Mouse (Mus musculus): ENCODE measurements around the gene Fam216a. TPM values are rescaled to one million over a fixed set of nuclear protein-coding genes. Genes with fewer than 3 reads are reported as not detected.
"Not testable (repeated sequence)": the region's sequence is repeated elsewhere in the genome, so short reads cannot be mapped to it uniquely, and the experiment has no call there.

Fam216a gene
- polyA plus RNA-seq, 1 experiment from 2014 or later: 61.2 TPM

GRCm38 (mm10) chr5:122320205-122320781, 51.9 kb downstream of the Fam216a start:
- H3K4me1 ChIP-seq (replicated peaks; ENCODE audit: control insufficient read depth, insufficient read depth, low read length): no peaks in the 10 kb centered on the region; the same call in 1 of the 2 replicates
- no peak overlapping the region for H3K4me2 ChIP-seq (ENCODE audit: low read length)
- no peak overlapping the region for H3K9ac ChIP-seq (ENCODE audit: low read length)
- H3K27me3 ChIP-seq (replicated peaks; ENCODE audit: control insufficient read depth, insufficient read depth, low read length): no peaks in the 10 kb centered on the region
- no peak overlapping the region for H3K27ac ChIP-seq (ENCODE audit: low read depth)
- DNase-seq (ENCODE audit: low spot score): no peak
- no peak for ATAC-seq (replicated peaks; ENCODE audit: low FRiP score, low TSS enrichment, low read depth)
- no peaks in the 10 kb centered on the region for H3K9me3 ChIP-seq (ENCODE audit: control insufficient read depth, low read length)
- peaks cover 48% of the 10 kb centered on the region for H3K36me3 ChIP-seq (ENCODE audit: control insufficient read depth, insufficient read depth, low read length)
- 42% methylated on average over 12 of the region's 12 CpGs for WGBS
- no peak overlapping the region for H3K4me3 ChIP-seq (ENCODE audit: low read depth, low read length)

- no peak overlapping the region for H3K9ac ChIP-seq (ENCODE audit: low read length)
- peaks cover 50% of the 10 kb centered on the region for H3K36me3 ChIP-seq (ENCODE audit: control insufficient read depth, insufficient read depth, low read length)
- no peak overlapping the region for H3K4me3 ChIP-seq (ENCODE audit: low read depth, low read length)
- DNase-seq (ENCODE audit: low spot score): no peak
- H3K27me3 ChIP-seq (replicated peaks; ENCODE audit: control insufficient read depth, insufficient read depth, low read length): no peaks in the 10 kb centered on the region
- 73% methylated on average over 14 of the region's 14 CpGs for WGBS
- H3K9me3 ChIP-seq (ENCODE audit: control insufficient read depth, low read length): no peaks in the 10 kb centered on the region
- H3K4me1 ChIP-seq (replicated peaks; ENCODE audit: control insufficient read depth, insufficient read depth, low read length): no peaks in the 10 kb centered on the region; the same call in 1 of the 2 replicates
- no peak overlapping the region for H3K4me2 ChIP-seq (ENCODE audit: low read length)
- no peak overlapping the region for H3K27ac ChIP-seq (ENCODE audit: low read depth)
- no peak for ATAC-seq (replicated peaks; ENCODE audit: low FRiP score, low TSS enrichment, low read depth)
Observed at GRCm38 (mm10) chr5:122319474-122320204, 52.5 kb downstream of the Fam216a start.

- not testable (repeated sequence) for H3K4me1 ChIP-seq (replicated peaks; ENCODE audit: control insufficient read depth, insufficient read depth, low read length); ATAC-seq (replicated peaks; ENCODE audit: low FRiP score, low TSS enrichment, low read depth); H3K27me3 ChIP-seq (replicated peaks; ENCODE audit: control insufficient read depth, insufficient read depth, low read length); DNase-seq (ENCODE audit: low spot score); H3K9ac ChIP-seq (ENCODE audit: low read length); H3K27ac ChIP-seq (ENCODE audit: low read depth); H3K4me2 ChIP-seq (ENCODE audit: low read length); H3K4me3 ChIP-seq (ENCODE audit: low read depth, low read length); H3K9me3 ChIP-seq (ENCODE audit: control insufficient read depth, low read length)
- WGBS: 79% methylated on average over 3 of the region's 3 CpGs
- H3K36me3 ChIP-seq (ENCODE audit: control insufficient read depth, insufficient read depth, low read length): peaks cover 49% of the 10 kb centered on the region
Observed at GRCm38 (mm10) chr5:122318976-122319375, 53.2 kb downstream of the Fam216a start.

GRCm38 (mm10) chr5:122318100-122318499, 54.1 kb downstream of the Fam216a start:
- no peak for DNase-seq (ENCODE audit: low spot score)
- no peaks in the 10 kb centered on the region for H3K9me3 ChIP-seq (ENCODE audit: control insufficient read depth, low read length)
- WGBS: 70% methylated on average over 3 of the region's 3 CpGs
- peaks cover 58% of the 10 kb centered on the region for H3K36me3 ChIP-seq (ENCODE audit: control insufficient read depth, insufficient read depth, low read length)
- no peak overlapping the region for H3K4me3 ChIP-seq (ENCODE audit: low read depth, low read length)
- no peak overlapping the region for H3K9ac ChIP-seq (ENCODE audit: low read length)
- no peak for ATAC-seq (replicated peaks; ENCODE audit: low FRiP score, low TSS enrichment, low read depth)
- no peaks in the 10 kb centered on the region; the same call in 1 of the 2 replicates for H3K4me1 ChIP-seq (replicated peaks; ENCODE audit: control insufficient read depth, insufficient read depth, low read length)
- no peaks in the 10 kb centered on the region for H3K27me3 ChIP-seq (replicated peaks; ENCODE audit: control insufficient read depth, insufficient read depth, low read length)
- H3K27ac ChIP-seq (ENCODE audit: low read depth): no peak overlapping the region
- H3K4me2 ChIP-seq (ENCODE audit: low read length): no peak overlapping the region

- H3K36me3 ChIP-seq (ENCODE audit: control insufficient read depth, insufficient read depth, low read length): peaks cover 57% of the 10 kb centered on the region
- H3K27me3 ChIP-seq (replicated peaks; ENCODE audit: control insufficient read depth, insufficient read depth, low read length): no peaks in the 10 kb centered on the region
- no peak overlapping the region for H3K9ac ChIP-seq (ENCODE audit: low read length)
- WGBS: 85% methylated on average over 11 of the region's 11 CpGs
- no peaks in the 10 kb centered on the region for H3K9me3 ChIP-seq (ENCODE audit: control insufficient read depth, low read length)
- no peak overlapping the region for H3K4me3 ChIP-seq (ENCODE audit: low read depth, low read length)
- H3K27ac ChIP-seq (ENCODE audit: low read depth): no peak overlapping the region
- DNase-seq (ENCODE audit: low spot score): no peak
- ATAC-seq (replicated peaks; ENCODE audit: low FRiP score, low TSS enrichment, low read depth): no peak
- no peaks in the 10 kb centered on the region; the same call in 1 of the 2 replicates for H3K4me1 ChIP-seq (replicated peaks; ENCODE audit: control insufficient read depth, insufficient read depth, low read length)
- no peak overlapping the region for H3K4me2 ChIP-seq (ENCODE audit: low read length)
Observed at GRCm38 (mm10) chr5:122317329-122318045, 54.7 kb downstream of the Fam216a start.

- Histone ChIP-seq H3K9ac (ENCODE audit: low read length) (no peak overlapping the region), H3K4me1 (replicated peaks; ENCODE audit: control insufficient read depth, insufficient read depth, low read length) (no peaks in the 10 kb centered on the region; the same call in 1 of the 2 replicates), H3K9me3 (ENCODE audit: control insufficient read depth, low read length) (no peaks in the 10 kb centered on the region), H3K27me3 (replicated peaks; ENCODE audit: control insufficient read depth, insufficient read depth, low read length) (no peaks in the 10 kb centered on the region), H3K36me3 (ENCODE audit: control insufficient read depth, insufficient read depth, low read length) (peaks cover 49% of the 10 kb centered on the region), H3K27ac (ENCODE audit: low read depth) (no peak overlapping the region), H3K4me2 (ENCODE audit: low read length) (no peak overlapping the region), H3K4me3 (ENCODE audit: low read depth, low read length) (no peak overlapping the region)
- no peak for DNase-seq (ENCODE audit: low spot score)
- ATAC-seq (replicated peaks; ENCODE audit: low FRiP score, low TSS enrichment, low read depth): no peak
- 73% methylated on average over 20 of the region's 20 CpGs for WGBS
Observed at GRCm38 (mm10) chr5:122314966-122315667, 57.0 kb downstream of the Fam216a start.

Other genes starting within 250 kb of the Fam216a start
- 0.32 TPM in 1 of 2 replicates, not detected in the other for gene Ccdc63, start 231.5 kb downstream of the Fam216a start, polyA plus RNA-seq (2014; fragmentation: Nextera tagmentation; extraction: Ambion mirVana)
- 259 and 270 TPM in 2 replicates for gene Ppp1cc, start 214.1 kb downstream of the Fam216a start, polyA plus RNA-seq (2014; fragmentation: Nextera tagmentation; extraction: Ambion mirVana)
- 4.7 and 6.7 TPM in 2 replicates for gene Hvcn1, start 165.6 kb downstream of the Fam216a start, polyA plus RNA-seq (2014; fragmentation: Nextera tagmentation; extraction: Ambion mirVana)
- 4.2 and 4.4 TPM in 2 replicates for gene Tctn1, start 107.9 kb downstream of the Fam216a start, polyA plus RNA-seq (2014; fragmentation: Nextera tagmentation; extraction: Ambion mirVana)
- 10.2 and 10.8 TPM in 2 replicates for gene Pptc7, start 88.0 kb downstream of the Fam216a start, polyA plus RNA-seq (2014; fragmentation: Nextera tagmentation; extraction: Ambion mirVana)
- gene Rad9b, start 18.1 kb downstream of the Fam216a start, polyA plus RNA-seq (2014; fragmentation: Nextera tagmentation; extraction: Ambion mirVana): 10.7 and 11.3 TPM in 2 replicates
- gene Vps29, start 18.0 kb downstream of the Fam216a start, polyA plus RNA-seq (2014; fragmentation: Nextera tagmentation; extraction: Ambion mirVana): 243 and 254 TPM in 2 replicates
- gene Gpn3, start 488 bp downstream of the Fam216a start, polyA plus RNA-seq (2014; fragmentation: Nextera tagmentation; extraction: Ambion mirVana): 66.5 and 67.9 TPM in 2 replicates
- 39.3 and 44.0 TPM in 2 replicates for gene Arpc3, start 19.5 kb upstream of the Fam216a start, polyA plus RNA-seq (2014; fragmentation: Nextera tagmentation; extraction: Ambion mirVana)
- 24.1 and 28.1 TPM in 2 replicates for gene Anapc7, start 49.3 kb upstream of the Fam216a start, polyA plus RNA-seq (2014; fragmentation: Nextera tagmentation; extraction: Ambion mirVana)
- 39.6 and 43.4 TPM in 2 replicates for gene Atp2a2, start 129.9 kb upstream of the Fam216a start, polyA plus RNA-seq (2014; fragmentation: Nextera tagmentation; extraction: Ambion mirVana)
- 28.4 and 39.1 TPM in 2 replicates for gene Ift81, start 242.2 kb upstream of the Fam216a start, polyA plus RNA-seq (2014; fragmentation: Nextera tagmentation; extraction: Ambion mirVana)

Measured in intestine, embryonic 14.5 days (tissue).